Mouse (Mus musculus): Measurements from ENCODE around the gene Mylk4.

Mylk4 gene

DNA sequence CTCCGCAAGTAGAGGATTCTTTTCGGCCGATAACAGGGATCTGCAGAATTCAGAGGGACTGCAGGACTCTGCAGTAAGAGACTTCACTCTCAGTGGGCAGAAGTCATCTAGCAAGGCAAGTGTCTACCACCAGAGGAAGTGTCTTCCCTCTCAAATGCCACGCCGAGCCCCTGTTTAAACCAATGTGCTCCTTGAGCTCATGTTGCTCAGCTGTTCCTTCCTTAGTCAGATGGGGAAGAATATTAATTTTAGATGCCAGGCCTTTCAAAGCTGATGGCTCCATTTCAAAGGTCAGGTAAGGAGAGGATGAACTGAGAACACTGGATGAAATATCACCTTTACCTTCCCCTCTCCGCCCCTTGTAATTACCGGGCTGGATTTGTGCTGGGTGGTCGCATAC, at the start of gene Mylk4:
Mylk4 (minus strand) TSS at position 139 of the 400 bp plus-strand sequence.
- DNase-seq = no peak

DNA sequence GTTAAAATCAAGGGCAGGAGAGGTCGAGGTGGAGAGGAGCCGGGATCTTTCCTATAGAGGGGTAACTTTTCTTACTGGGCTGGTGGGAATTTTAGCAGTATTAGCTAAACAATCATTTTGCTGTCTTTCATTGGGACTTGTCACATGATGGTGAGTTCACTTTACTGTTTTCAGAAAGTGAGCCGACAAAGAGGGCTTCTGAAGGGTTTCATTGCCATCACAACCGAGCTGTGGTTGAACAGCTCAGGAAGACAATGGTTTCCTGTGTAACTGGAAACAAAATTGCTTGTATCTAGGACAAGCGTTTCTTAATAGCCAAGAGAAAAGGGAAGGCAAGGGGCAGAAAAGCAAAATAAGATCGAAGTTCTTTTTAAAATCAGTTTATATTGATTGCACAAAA, 49.5 kb upstream of the Mylk4 start:
- no peak for DNase-seq

DNA sequence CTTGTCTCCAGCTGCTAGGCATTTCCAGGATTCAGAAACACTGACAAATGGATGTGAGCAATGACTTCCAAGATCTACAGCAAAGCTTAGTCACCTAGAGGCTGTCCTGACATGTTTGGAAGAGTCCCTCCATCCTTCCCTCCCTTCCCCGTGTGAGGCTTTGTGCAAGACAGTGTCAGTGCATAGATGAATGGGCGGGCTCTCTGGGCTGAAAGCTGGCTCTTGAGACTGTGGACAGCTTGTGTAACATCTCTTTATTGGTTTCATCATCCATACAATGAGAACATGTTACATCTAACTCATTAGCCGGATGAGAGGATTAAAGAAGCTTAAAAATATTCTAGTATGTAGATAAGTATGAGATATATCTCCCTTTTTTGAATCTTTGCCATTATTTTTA, 49.0 kb upstream of the Mylk4 start:
- no peak for DNase-seq

DNA sequence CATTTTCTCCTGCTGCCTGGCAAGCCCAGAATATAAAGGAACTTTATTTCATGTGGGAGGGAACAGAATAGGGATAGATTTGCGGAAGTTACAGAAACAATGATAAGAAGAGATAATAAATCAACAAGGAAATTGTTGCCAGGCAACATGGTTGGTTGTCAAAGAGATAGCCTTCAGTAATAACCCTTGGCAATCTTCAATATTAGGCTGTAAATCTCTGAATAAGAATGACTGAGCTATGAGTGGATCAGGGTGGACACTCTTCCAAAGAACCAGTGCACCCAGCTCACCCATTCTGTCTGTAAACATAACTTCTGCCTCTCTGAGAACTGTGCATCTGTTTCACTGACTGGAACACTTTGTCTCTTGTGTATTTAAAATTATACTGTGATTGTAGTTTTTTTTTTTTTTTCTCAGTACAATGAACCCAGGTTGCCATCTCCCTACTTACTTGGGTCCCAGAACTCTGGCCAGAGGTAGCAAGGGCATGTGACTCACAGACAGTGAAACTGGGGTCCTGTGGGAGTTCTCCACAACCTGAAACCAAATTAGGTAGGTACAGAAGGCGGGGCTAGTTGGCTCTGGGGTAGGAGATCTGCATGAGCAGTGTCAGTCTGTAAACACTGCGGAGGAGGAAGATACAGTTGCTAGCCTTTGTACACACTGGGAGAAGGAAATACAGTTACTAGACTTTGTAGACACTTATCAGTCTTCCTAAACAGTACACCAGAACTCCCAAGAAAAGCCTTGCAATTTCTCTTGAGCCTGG, 47.9 kb upstream of the Mylk4 start:
- DNase-seq = no peak

DNA sequence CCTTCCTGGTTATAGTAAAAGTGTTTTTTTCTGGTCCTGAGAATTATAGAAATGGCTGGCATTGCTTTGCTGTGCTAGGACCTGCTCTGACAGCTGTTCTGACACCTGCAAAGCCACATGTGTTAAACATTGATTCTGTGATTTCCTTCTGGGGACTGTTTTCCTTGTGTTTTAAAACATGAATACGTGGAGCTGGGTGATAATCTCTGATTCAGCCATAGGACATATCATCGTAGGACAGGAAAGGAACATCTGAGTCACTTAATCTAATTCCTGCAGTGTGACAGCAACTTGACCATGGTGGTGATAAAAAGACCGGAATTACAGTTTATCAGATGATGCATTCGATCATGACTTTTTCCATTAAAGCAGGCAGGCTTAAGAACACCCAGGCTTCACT, 45.1 kb upstream of the Mylk4 start:
- no peak for DNase-seq

DNA sequence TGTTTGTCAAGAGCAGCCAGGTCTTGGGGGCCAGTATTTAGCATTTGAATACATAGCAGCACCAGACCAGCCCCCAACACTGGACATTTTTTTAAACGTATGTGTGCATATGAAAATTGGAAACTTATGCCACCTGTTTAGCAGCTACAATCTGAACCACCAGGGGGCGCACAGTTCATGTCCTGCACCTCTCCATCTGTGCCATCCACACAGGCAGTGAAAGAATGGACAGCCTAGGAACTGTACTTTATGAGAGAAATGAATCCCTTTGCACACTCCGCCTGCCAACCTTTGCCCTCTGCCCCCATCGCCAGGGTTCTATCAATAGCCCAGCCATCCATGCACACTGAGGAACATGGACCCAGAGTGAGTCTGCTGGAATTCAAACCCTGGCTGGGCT, 44.2 kb upstream of the Mylk4 start:
- peak; percentile 71 for DNase-seq

DNA sequence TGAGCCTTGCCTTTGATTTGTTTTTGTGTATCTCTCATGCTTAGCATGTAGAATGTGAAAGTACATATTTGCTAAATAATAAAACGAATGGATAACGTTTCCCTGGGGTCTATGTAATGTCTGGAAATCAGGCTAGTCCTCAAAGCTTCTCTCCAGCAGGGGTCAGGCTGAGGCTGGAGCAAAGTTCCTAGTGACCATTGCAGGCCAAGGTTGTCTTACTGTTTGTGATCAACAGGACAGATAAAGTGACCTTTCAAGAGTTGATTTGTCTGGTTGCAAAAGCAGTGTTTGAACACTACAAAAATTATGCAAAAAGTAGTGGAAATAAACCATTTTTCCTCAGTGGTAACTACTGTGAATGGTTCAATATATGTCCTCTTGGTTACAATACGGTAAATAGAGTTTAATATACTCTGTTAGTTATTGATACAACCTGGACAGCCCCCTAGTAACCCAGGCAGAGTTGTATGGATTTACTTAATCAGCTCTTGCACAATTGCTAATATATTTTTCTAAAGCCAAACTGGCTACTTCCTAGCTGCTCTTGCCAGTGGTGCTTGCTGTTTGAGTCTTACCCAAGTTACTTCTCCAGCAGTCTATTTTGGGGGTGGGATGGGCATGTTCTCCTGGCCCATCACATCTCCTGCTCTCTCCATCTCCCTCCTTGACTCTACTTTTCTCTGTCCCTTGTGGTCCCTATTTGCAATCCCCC, 43.5 kb upstream of the Mylk4 start:
- no peak for DNase-seq

DNA sequence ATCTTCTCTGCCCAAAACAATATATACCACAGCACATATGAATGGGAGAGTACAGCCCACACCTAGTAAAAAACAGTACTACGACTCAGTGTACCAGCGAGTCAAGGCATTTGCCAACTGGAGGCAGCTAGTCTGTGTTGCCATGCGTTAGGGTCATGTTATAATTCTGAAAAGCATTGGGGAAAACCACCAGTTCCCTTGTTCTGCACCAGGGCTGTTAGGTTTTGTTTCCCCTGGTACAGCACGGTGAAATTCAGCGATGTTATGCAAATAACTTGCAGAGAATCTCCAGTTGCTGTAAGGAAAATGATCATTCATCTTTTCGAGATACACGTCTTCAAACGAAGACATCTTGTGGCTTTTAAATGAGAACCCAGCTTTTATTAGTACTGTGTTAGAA, 41.8 kb upstream of the Mylk4 start:
- no peak for DNase-seq

DNA sequence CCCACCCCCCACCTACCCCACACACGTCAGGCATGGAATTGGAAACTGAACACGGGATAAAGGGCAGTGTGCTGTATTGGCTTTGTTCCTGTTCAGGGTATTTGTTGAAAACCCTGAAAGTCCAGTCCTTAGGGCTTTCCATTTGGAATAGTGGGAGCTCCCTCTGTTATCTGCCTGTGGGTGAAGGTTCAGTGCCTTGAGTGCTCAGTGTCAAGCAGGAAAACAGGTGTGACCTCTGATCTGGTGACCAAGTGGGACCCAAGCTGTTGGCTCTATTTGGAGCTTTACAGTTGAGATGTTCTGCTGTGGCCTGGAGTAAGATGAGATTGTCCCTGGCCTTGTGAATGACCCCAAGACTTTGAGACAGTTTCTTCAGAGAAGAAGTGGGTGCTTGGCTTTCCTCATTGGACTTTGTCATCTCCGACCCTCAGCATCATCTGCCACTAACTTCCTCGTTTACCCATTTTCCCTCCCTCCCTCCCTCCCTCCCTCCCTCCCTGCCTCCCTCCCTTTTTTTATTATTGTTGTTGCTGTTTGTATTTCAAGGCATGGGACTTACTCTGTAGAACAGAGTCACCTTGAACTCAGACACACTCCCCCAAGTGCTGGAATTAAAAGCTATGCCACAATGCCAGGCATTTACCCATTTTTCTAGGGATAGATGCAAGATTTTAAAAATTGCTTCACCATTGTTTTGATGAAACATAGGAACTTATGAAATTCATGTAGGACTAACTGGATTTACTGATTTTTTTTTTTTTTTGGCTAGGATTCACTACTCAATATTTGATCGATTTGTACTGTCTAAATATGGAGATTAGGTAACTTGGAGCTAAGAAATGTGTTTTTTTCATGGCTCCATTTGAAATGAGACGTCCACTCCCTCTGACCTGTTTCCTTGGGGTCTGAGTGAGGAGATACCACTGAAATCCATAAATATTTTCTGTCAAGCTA, 40.9 kb upstream of the Mylk4 start:
- DNase-seq = no peak

DNA sequence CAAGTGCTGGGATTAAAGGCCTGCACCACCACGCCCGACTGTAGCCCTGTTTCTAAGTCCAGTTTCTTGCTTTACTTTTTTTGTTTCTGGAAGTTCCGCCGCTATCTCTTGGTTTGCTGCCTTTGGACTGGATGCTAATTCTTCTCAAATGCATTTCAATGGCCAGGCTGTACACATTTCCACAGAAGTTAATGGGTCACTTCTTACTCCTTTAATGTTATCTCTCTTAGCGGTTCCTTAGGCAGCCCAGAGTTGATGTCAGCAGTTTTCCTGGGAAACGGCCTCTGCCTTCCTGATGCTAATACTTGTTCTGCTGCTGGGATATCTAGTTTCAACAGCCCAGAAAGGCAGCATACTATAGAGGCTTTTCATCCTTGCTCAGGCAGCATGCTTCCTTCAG, 39.4 kb upstream of the Mylk4 start:
- DNase-seq = no peak

DNA sequence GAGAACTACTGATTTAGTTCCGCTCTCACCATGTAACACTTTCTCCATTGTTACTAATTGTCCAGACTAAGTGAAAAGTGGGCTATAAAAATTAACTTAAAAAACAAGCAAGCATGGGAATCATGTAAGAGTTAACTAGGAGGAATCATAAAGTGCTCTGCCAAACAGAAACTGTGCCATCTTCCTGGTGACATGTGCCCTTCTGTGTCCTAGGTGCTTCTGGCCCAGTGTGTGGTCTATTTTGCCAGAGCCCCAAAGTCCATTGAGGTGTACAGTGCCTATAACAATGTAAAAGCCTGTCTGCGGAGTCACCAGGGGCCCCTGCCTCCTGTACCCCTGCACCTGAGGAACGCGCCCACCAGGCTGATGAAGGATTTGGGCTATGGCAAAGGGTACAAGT, 37.9 kb upstream of the Mylk4 start:
- DNase-seq = no peak

DNA sequence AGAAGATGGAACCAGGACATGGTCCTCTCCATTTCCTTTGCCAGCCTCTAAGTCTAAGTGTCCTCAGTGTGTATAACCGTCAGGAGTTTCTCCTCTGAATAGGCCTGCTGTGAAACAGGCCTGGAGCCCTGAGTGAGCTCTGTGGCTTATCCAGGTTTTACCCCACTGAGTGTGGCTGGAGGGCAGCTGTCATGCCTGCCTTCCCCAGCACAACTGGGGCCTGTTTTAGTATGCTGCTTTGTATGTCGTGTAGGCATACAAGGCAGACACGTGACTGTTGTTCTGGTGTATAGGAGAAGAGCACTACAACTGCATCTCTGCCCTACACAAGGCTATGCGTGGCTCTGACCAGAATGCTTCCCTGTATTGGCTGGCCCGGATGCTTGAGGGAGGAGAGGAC, 36.2 kb upstream of the Mylk4 start:
- DNase-seq = no peak

DNA sequence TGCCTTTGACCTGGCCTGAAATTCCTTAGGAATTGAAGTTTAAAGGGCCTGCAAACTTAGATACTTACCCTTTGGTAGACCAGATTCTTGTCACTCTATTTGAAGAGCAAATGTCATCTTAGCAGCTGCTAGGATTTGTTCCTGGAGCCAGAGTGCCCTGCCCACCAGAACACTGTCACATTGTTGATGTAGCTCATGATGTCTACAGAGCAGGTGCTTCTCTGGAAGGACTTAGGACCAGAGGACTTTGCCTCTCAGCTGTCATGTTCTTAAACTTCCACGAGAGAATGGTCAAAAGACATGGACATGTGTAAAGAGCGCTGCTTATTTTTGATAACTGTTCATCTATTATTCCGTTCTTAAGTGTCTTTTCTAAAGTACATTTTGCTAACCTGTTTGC, 35.5 kb upstream of the Mylk4 start:
- DNase-seq = no peak

DNA sequence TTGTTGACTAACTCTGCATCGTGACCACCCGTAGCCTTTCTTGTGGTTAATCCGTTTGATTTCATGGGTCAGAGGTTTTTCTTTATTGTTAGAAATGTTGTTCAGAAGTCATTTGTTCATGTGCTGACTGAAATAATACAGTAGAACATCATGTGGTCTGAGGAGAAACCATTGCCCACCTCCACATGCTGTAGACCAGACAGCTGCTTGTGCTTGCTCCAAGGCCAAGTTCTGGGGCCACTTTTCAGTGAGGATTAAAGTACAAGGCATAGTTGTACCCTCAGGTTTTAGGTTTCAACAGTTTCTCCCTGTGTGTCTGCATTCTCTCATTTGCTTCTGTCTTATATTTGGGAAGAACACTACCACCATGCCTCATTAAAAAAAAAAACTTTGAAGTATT, 23.9 kb upstream of the Mylk4 start:
- no peak for DNase-seq

DNA sequence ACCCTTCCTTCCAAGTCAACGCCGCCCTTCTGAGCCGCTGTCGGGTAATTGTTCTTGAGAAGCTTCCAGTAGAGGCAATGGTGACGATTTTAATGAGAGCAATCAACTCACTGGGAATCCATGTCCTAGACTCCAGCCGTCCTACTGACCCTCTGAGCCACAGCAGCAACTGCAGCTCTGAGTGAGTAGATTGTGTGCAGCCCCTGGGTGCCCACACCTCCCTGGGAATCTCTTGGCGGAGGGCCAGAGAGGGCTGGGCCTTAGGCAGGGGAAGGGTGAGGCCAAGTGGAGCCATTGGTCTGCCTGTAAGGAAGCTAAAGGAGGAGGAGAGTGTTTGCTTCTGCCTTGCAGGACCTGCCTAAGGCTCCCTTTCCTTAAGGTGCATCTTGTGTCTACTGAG, 23.1 kb upstream of the Mylk4 start:
- peak; percentile 26 for DNase-seq

DNA sequence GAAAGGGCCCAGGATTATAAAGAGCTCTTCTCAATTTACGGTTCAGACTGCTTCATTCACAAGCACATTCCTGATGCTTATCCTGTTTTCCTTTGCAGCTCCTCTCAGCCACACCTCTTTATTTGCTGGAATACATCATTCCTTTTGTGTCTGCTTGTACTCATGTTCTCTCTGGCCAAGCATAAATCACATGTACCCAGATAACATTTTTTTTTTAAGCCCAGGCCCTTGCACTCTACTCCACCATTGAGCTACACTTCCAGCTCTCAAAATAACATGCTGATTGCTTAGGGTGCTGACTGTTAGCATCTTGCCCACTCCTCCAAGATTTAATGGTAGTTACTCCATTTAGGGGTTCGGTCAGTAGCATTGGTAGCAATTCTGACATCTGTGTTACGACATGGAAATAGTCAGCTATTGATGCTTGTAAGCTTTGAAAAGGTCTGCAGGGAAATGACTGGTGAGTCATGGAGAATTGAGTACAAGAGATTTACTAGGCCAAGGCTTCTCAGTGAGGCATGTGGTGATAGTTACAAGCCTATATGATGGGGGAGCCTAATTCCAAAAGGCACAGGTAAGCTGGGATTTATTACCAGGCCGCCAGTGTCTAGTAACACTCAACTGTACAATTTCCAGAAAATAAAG, 20.1 kb upstream of the Mylk4 start:
- no peak for DNase-seq

DNA sequence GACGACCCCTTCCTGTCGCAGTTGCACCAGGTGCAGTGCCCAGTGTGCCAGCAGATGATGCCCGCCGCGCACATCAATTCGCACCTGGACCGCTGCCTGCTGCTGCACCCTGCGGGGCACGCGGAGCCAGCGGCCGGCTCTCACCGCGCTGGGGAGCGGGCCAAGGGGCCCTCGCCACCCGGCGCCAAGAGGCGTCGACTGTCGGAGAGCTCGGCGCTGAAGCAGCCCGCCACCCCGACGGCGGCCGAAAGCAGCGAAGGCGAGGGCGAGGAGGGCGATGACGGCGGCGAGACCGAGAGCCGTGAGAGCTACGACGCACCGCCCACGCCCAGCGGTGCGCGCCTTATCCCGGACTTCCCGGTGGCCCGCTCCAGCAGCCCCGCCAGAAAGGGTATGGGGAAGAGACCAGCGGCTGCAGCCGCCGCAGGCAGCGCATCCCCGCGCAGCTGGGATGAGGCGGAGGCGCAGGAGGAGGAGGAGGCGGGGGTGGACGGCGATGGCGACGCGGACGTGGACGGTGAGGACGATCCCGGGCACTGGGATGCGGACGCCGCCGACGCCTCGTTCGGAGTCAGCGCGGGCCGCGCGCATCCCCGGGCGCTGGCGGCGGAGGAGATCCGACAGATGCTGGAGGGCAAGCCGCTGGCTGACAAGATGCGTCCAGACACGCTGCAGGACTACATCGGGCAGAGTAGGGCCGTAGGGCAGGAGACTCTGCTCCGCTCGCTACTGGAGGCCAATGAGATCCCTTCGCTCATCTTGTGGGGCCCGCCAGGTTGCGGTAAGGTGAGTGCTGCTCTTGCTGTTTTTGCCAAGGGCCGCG, 18.7 kb upstream of the Mylk4 start, which contains the start of gene D930007J09Rik:
D930007J09Rik (minus strand) TSS at position 591 of the 823 bp plus-strand sequence.
- peak; percentile 64 for DNase-seq

DNA sequence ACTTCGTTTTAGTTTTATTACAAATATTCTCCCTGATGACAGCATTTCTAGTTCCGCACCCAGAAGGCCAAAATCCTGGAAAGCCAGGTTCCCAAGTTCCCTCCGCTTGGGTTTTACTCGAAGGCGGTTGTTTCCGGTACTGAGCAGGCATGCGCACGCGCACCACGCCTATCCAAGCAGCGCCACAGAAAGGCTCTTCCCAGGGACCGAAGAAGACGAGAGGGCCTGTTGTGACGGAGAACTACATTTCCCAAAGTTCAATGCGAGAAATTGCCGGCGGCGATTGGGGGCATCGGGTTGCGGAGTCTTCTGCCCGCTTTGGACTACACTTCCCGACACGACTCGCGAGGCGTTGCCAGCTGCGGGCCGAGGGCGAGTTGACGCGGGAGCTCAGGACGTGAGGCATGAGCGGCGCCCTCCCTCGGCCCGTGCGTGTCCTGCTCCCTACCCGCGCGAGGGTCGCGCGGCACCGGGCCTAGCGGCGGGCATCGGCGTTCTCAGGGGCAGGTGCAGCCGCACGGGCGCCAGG, 18.0 kb upstream of the Mylk4 start, which contains the start of gene Wrnip1:
Wrnip1 (plus strand) TSS at position 346 of the 529 bp plus-strand sequence.
- DNase-seq = peak; percentile 97

DNA sequence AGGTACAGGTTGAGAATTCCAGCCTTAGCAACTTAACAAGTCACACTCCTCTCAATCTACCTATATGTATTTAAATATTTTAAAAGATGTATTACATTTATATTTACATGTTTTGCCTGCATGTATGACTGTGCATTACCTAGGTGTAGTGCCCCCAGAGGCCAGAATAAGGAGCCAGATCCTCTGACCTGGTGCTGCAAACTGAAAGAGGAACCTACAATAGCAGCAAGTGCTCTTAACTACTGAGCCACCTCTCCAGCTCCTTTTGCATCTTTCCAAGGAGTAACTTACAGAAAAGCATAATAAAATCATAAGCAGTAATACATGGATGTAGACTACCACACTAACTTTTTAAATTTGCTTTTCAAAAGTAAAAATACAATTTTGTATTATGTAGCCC, 17.1 kb upstream of the Mylk4 start:
- no peak for DNase-seq

DNA sequence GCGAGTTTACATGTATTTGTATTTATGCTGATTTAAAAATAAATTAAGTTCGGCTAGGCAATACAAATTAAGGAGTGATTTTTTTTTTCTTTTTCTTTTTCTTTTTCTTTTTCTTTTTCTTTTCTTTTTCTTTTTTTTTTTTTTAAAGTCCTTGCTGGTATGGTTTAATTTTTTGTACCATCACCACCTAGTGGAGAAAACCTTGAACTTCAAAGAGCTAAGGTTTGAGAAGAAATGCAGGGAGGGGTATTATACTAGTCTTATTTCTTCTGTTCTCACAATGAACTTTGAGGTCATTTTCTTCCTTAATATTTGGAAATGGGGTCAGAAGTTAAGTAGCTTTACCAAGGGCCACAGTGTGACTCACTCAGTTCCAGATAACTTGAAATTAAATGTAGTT, 15.4 kb upstream of the Mylk4 start:
- DNase-seq = no peak

DNA sequence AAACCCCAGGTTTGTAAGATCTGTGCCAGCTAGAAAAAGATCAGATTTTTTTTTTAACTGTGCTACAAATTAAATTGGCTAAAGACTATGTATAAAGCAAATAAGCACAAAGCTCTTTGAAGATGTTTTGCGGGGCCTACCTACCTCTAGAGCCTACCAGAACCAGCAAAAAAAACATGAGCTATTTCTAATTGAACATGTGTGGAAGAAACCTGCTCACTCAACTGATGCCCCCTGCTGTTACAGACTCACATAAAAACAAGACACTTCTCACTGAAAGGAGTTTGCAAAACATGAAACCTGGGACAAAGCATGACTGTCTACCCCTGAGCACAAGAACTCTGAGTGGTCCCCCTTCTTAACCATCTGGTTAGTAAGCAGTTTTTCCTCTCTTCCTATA, 13.3 kb upstream of the Mylk4 start:
- no peak for DNase-seq

DNA sequence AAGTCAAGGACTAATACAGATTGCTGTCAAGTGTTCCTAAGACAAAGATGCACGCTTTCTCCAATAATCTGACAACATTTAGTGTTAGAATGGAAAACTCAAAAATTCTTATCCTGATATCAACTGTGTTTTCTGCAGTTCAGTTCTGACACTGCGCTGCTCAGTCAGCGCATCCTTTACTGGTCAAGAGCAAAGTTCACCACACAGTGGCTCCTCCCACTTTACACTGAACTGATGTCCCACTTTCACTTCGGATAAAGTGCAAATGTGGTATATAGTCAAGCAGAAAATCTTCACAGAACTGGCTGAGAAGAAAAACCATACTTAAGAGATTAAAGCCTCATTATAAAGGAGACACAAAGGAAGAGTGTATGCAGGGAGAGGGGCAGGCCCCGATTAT, 11.4 kb upstream of the Mylk4 start:
- DNase-seq = no peak
